ENCODE assay signal across 8 mouse cellular contexts in genomic region chr9:8901647-8902131, GRCm38 (mm10). TPM values are rescaled to one million over a fixed set of nuclear protein-coding genes. Genes with fewer than 3 reads are reported as not detected.
DNase-seq lines count a peak whose midpoint lies in the region; ATAC-seq and TF ChIP-seq lines count a peak whose summit lies in the region.

No protein-coding gene starts in this region.

- DNase-seq in embryo, embryonic 10 days (ENCODE audit: low spot score), result peak; percentile 61
- no peak for DNase-seq in embryo, embryonic 9.5 days (ENCODE audit: extremely low spot score)
- DNase-seq in cerebellum, adult 2 months, result peak; percentile 65 to 71
- peak; percentile 70 for DNase-seq in forebrain, postnatal 0 days
- peak; percentile 13 for DNase-seq in kidney, adult 2 months
- peak; percentile 34 for DNase-seq in stomach, postnatal 0 days (ENCODE audit: low spot score)

- no peaks in the 10 kb centered on the region for H3K27me3 ChIP-seq in cerebellum, adult 2 months (ENCODE audit: control insufficient read depth, insufficient read depth, low read length)
- H3K27me3 ChIP-seq in forebrain, postnatal 0 days (ENCODE audit: insufficient read depth, low read length), result peaks cover 6% of the 10 kb centered on the region; the same call in 1 of the 2 replicates
- H3K27me3 ChIP-seq in kidney, adult 2 months (replicated peaks; ENCODE audit: control insufficient read depth, insufficient read depth, low read length), result no peaks in the 10 kb centered on the region
- peaks cover 59% of the 10 kb centered on the region for H3K27me3 ChIP-seq in limb, embryonic 12.5 days
- peaks cover 50% of the 10 kb centered on the region for H3K27me3 ChIP-seq in midbrain, embryonic 13.5 days
- H3K27me3 ChIP-seq in stomach, postnatal 0 days (ENCODE audit: control insufficient read depth, insufficient read depth, low read length), result peaks cover 6% of the 10 kb centered on the region

- TF ChIP-seq EP300 in stomach, postnatal 0 days (optimal IDR thresholded peaks at IDR 0.05), result no peak

- no peak for TF ChIP-seq CTCF in cerebellum, adult 2 months (IDR thresholded peaks at IDR 0.05; ENCODE audit: borderline replicate concordance, insufficient read depth, low read depth, low read length)
- peak; percentile 52 for TF ChIP-seq CTCF in forebrain, postnatal 0 days (IDR thresholded peaks at IDR 0.05; ENCODE audit: low read depth)
- no peak for TF ChIP-seq CTCF in kidney, adult 2 months (conservative IDR thresholded peaks at IDR 0.05; ENCODE audit: insufficient read depth, insufficient read length, low read depth, low read length)
- TF ChIP-seq CTCF in stomach, postnatal 0 days (IDR thresholded peaks at IDR 0.05; ENCODE audit: low read depth), result peak; percentile 16; the same call in 1 of the 2 replicates

- H3K36me3 ChIP-seq in forebrain, postnatal 0 days (ENCODE audit: insufficient read depth), result no peaks in the 10 kb centered on the region
- no peaks in the 10 kb centered on the region for H3K36me3 ChIP-seq in kidney, adult 2 months (ENCODE audit: control insufficient read depth, insufficient read depth, low read length)
- H3K36me3 ChIP-seq in limb, embryonic 12.5 days, result no peaks in the 10 kb centered on the region
- H3K36me3 ChIP-seq in midbrain, embryonic 13.5 days, result no peaks in the 10 kb centered on the region
- no peaks in the 10 kb centered on the region for H3K36me3 ChIP-seq in stomach, postnatal 0 days (ENCODE audit: control insufficient read depth, insufficient read depth, low read length)

- no peaks in the 10 kb centered on the region for H3K4me1 ChIP-seq in cerebellum, adult 2 months (ENCODE audit: control insufficient read depth, insufficient read depth, low read length)
- H3K4me1 ChIP-seq in forebrain, postnatal 0 days (ENCODE audit: insufficient read depth), result no peaks in the 10 kb centered on the region
- no peaks in the 10 kb centered on the region for H3K4me1 ChIP-seq in kidney, adult 2 months (ENCODE audit: control insufficient read depth, insufficient read depth, low read length)
- peaks cover 17% of the 10 kb centered on the region for H3K4me1 ChIP-seq in limb, embryonic 12.5 days (replicated peaks)
- H3K4me1 ChIP-seq in midbrain, embryonic 13.5 days (replicated peaks), result peaks cover 18% of the 10 kb centered on the region
- peaks cover 2% of the 10 kb centered on the region for H3K4me1 ChIP-seq in stomach, postnatal 0 days (replicated peaks; ENCODE audit: control insufficient read depth, insufficient read depth)

- no peaks in the 10 kb centered on the region for H3K9me3 ChIP-seq in forebrain, postnatal 0 days (ENCODE audit: low read length)
- no peaks in the 10 kb centered on the region for H3K9me3 ChIP-seq in limb, embryonic 12.5 days
- no peaks in the 10 kb centered on the region for H3K9me3 ChIP-seq in midbrain, embryonic 13.5 days
- H3K9me3 ChIP-seq in stomach, postnatal 0 days (ENCODE audit: control insufficient read depth, low read length), result no peaks in the 10 kb centered on the region

- peak; percentile 86 for ATAC-seq in forebrain, postnatal 0 days
- ATAC-seq in limb, embryonic 12.5 days (ENCODE audit: insufficient number of reproducible peaks, insufficient read depth, low FRiP score, low TSS enrichment, low read depth), result peak; percentile 46
- peak; percentile 86 for ATAC-seq in midbrain, embryonic 13.5 days
- peak; percentile 66 for ATAC-seq in stomach, postnatal 0 days (ENCODE audit: low FRiP score, low TSS enrichment)

- H3K4me3 ChIP-seq in cerebellum, adult 2 months (replicated peaks; ENCODE audit: insufficient read depth, low read depth, low read length), result peak overlapping the region; percentile 70
- H3K4me3 ChIP-seq in forebrain, postnatal 0 days (ENCODE audit: low read depth, low read length), result peak overlapping the region; percentile 72
- H3K4me3 ChIP-seq in kidney, adult 2 months (ENCODE audit: insufficient read depth, low read depth, low read length), result peak overlapping the region; percentile 53
- H3K4me3 ChIP-seq in limb, embryonic 12.5 days (replicated peaks), result peak overlapping the region; percentile 61
- H3K4me3 ChIP-seq in midbrain, embryonic 13.5 days (replicated peaks), result peak overlapping the region; percentile 67
- peak overlapping the region; percentile 51 for H3K4me3 ChIP-seq in stomach, postnatal 0 days (ENCODE audit: low read depth, low read length)

- no peak overlapping the region for H3K27ac ChIP-seq in cerebellum, adult 2 months (ENCODE audit: insufficient read depth, low read length)
- H3K27ac ChIP-seq in forebrain, postnatal 0 days (ENCODE audit: low read depth, low read length), result peak overlapping the region; percentile 62
- no peak overlapping the region for H3K27ac ChIP-seq in kidney, adult 2 months (ENCODE audit: insufficient read depth, low read depth, low read length)
- no peak overlapping the region for H3K27ac ChIP-seq in limb, embryonic 12.5 days
- peak overlapping the region; percentile 58 for H3K27ac ChIP-seq in midbrain, embryonic 13.5 days
- H3K27ac ChIP-seq in stomach, postnatal 0 days (replicated peaks), result no peak overlapping the region

- under 1% methylated on average over 48 of the region's 49 CpGs for WGBS in cerebellum, adult 2 months
- WGBS in forebrain, postnatal 0 days, result 5% methylated on average over 46 of the region's 49 CpGs
- 2% methylated on average over 48 of the region's 49 CpGs for WGBS in kidney, adult 2 months
- under 1% methylated on average over 49 of the region's 49 CpGs for whole genome bisulfite sequencing in limb, embryonic 12.5 days
- under 1% methylated on average over 48 of the region's 49 CpGs for WGBS in midbrain, embryonic 13.5 days
- 2% methylated on average over 42 of the region's 49 CpGs for WGBS in stomach, postnatal 0 days

- TF ChIP-seq POLR2A in cerebellum, adult 2 months (IDR thresholded peaks at IDR 0.05; ENCODE audit: borderline replicate concordance, insufficient read depth, low read length), result no peak
- no peak for TF ChIP-seq POLR2A in kidney, adult 2 months (IDR thresholded peaks at IDR 0.05; ENCODE audit: low read depth, low read length)

- H3K4me2 ChIP-seq in forebrain, postnatal 0 days (ENCODE audit: low read depth), result peak overlapping the region; percentile 90
- H3K4me2 ChIP-seq in limb, embryonic 12.5 days, result peak overlapping the region; percentile 92
- peak overlapping the region; percentile 98 for H3K4me2 ChIP-seq in midbrain, embryonic 13.5 days (replicated peaks)
- H3K4me2 ChIP-seq in stomach, postnatal 0 days (replicated peaks; ENCODE audit: low read depth), result peak overlapping the region; percentile 77

- H3K9ac ChIP-seq in forebrain, postnatal 0 days, result peak overlapping the region; percentile 84
- H3K9ac ChIP-seq in limb, embryonic 12.5 days (replicated peaks), result peak overlapping the region; percentile 52
- H3K9ac ChIP-seq in midbrain, embryonic 13.5 days (replicated peaks), result peak overlapping the region; percentile 77
- H3K9ac ChIP-seq in stomach, postnatal 0 days (ENCODE audit: low read length), result peak overlapping the region; percentile 27; the same call in 1 of the 2 replicates

RNA-seq across cellular contexts. Expression of gene Pgr, which starts 2.1 kb away (rescaled TPM):
- 3.0 and 3.2 TPM in 2 replicates for polyA plus RNA-seq in cerebellum, adult 2 months (2012; rRNA removed)
- 5.1 and 5.5 TPM in 2 replicates for total RNA-seq in forebrain, postnatal 0 days (2014; rRNA removed)
- polyA plus RNA-seq in forebrain, postnatal 0 days (2015; fragmentation: Nextera tagmentation; extraction: Ambion mirVana), result 2.2 and 3.1 TPM in 2 replicates
- polyA plus RNA-seq in kidney, adult 2 months (2012; rRNA removed), result 0.41 and 0.58 TPM in 2 replicates
- polyA plus RNA-seq in limb, embryonic 12.5 days (2016; fragmentation: Nextera tagmentation; extraction: Ambion mirVana), result 0.31 and 0.46 TPM in 2 replicates
- polyA plus RNA-seq in midbrain, embryonic 13.5 days (2015; fragmentation: Nextera tagmentation; extraction: Ambion mirVana), result 0.78 and 1.2 TPM in 2 replicates
- polyA plus RNA-seq in stomach, postnatal 0 days (2015; fragmentation: Nextera tagmentation; extraction: Ambion mirVana), result 0.13 and 0.24 TPM in 2 replicates

Comparison
In these comparisons a context has a peak if more than half of its experiments do, and no peak if none do; other contexts are left out.
1. H3K27ac ChIP-seq: peak in forebrain, postnatal 0 days (single experiment) and midbrain, embryonic 13.5 days (single experiment); none in cerebellum, adult 2 months (single experiment), kidney, adult 2 months (single experiment), limb, embryonic 12.5 days (single experiment) and stomach, postnatal 0 days (single experiment).
2. CTCF ChIP-seq: peak in forebrain, postnatal 0 days (single experiment) and stomach, postnatal 0 days (single experiment); none in cerebellum, adult 2 months (single experiment) and kidney, adult 2 months (single experiment).
3. H3K9ac ChIP-seq: peak in every context shown above with its lines; median percentile 84 in forebrain, postnatal 0 days; 77 in midbrain, embryonic 13.5 days; 52 in limb, embryonic 12.5 days; 27 in stomach, postnatal 0 days.
4. Peak in every context shown above with its lines, with median percentiles within 50 percentile points of each other: H3K4me3 ChIP-seq, ATAC-seq and H3K4me2 ChIP-seq.